Mouse (Mus musculus) thymus, adult 2 months (tissue): ENCODE measurements around the gene Snrnp70.

Source experiments
- CTCF ChIP-seq: fragments of 200-500 bp; IDR thresholded peaks from 2 replicates; pipeline ENCODE4 v1.5.1; 2012; ENCODE audit warnings: mild to moderate bottlenecking, control low read depth, low read length, moderate library complexity, borderline replicate concordance; ENCODE audit not compliant: control insufficient read depth, poor library complexity, insufficient read depth; ENCODE audit errors: extremely low read depth
- POLR2A ChIP-seq: fragments of 200-500 bp; IDR thresholded peaks from 2 replicates; pipeline ENCODE4 v1.6.1; 2012; ENCODE audit warnings: mild to moderate bottlenecking, low read length, control low read depth, moderate library complexity; ENCODE audit not compliant: control insufficient read depth, poor library complexity, insufficient read depth; ENCODE audit errors: extremely low read depth

DNA sequence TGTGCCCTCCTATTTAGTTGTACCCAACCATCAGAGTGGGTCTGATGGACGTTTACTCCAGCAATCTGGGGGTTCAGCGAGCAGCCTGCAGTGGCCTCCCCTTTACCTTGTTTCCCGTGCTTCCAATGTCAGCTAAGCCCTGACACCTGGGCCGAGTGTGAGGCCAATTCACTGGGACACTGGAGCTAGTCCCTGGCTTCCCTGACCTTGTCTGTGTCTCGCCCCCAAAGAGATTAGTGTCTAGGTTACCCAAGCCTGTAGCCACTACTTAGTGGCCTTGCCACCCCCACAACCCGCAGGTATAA lies 25.0 kb upstream of the Snrnp70 start, which contains the start of gene Lhb:
- no peak for TF ChIP-seq CTCF
- no peak for TF ChIP-seq POLR2A
